Mouse (Mus musculus) right cerebral cortex, postnatal 14 days (tissue): ENCODE data around the gene Tanc1.

Source experiments
- DNase-seq: peaks from one replicate; pipeline ENCODE4 v3.0.0; 2022

Tanc1 gene

DNA sequence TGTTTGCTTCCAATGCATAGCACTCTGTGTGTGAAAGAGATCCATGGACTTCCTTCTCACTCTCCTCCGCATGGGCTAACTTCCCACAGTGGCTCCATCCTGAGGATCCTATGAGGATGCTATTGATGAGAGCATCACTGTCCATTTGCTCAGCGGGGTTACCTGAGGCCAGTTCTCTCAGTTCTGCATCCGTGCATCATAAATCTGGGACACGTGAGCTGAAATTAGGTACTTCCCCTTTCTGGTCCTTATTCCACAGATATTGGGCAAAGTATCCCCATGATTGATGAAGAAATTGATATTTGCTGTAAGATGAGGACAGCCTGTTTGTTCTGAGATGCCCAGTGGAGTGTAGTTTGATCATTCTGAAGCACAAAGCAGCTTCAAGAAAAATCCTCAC, 156.1 kb downstream of the Tanc1 start:
- DNase-seq = no peak

GRCm38 (mm10) chr2:59768661-59769384, 157.0 kb downstream of the Tanc1 start:
- no peak for DNase-seq

DNA sequence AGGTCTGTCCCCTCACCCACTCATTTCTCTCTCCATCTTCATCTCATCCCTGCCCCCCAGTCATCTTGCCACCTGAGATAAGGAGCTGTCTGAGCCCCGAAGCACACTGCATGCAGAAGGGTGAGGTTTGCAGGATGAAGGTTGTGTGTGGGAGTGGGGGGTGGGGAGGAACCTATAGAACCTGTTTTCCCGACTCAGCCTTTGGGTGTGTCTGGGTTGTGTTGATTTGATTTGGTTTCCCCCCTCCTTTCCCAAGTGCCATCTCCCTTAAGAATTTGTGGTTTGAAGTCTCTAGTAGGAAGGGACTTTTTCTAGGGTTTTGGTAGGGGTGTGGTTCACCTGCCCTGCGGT, 157.5 kb downstream of the Tanc1 start:
- DNase-seq = no peak

- no peak for DNase-seq
These were observed 159.9 kb downstream of the Tanc1 start for GRCm38 (mm10) chr2:59771708-59772107.

GRCm38 (mm10) chr2:59772261-59772683, 160.4 kb downstream of the Tanc1 start:
- DNase-seq = no peak

DNA sequence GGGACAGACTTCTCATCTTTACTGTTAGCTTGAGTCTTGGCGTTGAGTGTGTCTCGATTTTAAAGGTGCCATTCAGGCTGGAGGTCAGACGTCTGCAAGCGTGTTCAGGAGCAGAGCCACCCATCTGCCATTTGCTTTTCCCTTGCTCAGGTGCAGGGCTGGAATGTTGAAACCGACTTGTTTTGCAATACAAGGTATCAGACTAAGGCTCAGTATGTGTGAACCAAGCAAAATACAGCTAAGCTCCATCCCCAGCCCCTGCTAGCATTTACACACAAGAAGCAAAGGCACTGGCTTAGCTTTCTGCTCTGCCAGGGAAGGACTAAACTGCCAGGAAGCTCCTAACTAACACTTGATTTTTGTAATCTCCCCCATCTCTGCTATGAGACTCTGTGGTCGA, 162.5 kb downstream of the Tanc1 start:
- no peak for DNase-seq

DNA sequence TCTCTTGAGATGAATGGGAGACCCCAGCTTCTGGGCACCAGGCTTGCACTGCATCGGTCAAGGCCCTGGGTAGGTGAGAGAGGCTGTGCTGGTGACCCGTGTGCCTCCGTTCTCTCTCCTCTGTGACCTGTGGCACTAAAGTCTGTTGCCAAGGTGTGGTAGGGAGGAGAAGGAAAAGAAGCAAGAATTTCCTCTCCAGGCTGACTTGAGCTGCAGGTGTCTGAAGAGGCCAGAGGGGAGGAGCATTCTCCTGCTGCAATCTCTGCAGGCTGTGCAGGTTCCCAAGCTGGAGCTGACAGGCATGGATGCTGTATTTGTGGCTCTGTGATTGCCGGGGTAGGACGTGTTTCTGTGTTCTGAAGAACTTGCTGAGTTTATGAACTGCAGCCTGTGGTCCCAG, 163.3 kb downstream of the Tanc1 start:
- no peak for DNase-seq

DNA sequence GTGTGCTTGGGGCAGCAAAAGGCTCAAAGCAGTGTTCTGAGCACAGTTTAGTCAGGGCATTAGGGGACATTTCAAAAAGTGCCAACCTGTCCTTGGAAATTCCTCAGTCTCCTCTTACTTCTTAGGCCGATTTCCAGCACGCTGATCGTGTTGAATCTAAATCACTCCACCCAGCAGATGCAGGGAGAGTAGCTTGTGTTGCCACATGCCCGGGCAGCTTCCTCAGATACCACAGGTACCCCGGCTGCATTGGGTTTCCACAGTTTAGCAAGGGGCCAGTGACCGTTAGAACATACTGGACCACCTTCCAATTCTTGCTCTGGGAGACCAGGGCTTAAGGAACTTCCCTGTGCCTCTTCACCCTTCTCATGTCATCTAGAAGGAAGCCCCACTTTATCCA, 164.0 kb downstream of the Tanc1 start:
- DNase-seq = no peak

DNA sequence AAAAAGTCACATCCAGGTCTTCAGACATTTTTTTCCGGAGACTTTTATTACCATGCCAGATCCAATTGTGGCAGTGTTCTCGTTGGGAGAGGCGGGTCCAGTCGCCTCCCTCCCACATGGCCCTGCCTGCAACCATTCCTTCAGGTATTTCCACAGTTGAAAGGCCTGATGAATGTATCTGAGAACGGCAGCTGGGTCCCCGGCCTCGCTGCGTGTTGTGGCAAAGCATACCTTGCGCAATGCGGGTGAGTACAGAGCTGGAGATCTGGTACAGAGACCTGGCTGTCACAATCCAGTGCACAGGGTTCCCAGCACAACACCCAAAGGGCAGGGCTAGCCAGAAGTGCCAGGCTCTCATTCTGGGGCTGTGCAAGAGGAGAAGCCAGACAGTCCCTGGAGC, 167.5 kb downstream of the Tanc1 start:
- DNase-seq = no peak

DNA sequence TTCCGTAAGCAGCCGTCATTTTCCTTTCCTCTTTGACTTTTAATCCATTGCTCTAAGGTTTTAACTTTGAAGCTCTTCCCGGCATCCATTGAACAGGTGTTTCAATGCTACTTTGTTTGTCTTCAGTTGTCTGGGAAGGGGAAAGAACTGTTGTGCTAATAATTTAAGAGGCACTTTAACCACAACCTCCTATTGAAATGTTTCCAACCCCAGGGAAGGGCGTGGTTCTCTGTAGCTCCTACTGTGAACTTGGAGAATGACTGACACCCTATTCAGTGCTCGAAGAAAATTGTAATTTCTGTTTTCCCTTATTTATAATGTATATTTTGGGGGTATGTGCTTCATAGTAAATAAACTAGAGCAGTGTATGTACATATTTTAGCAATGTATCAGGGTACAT, 168.4 kb downstream of the Tanc1 start:
- DNase-seq = no peak

DNA sequence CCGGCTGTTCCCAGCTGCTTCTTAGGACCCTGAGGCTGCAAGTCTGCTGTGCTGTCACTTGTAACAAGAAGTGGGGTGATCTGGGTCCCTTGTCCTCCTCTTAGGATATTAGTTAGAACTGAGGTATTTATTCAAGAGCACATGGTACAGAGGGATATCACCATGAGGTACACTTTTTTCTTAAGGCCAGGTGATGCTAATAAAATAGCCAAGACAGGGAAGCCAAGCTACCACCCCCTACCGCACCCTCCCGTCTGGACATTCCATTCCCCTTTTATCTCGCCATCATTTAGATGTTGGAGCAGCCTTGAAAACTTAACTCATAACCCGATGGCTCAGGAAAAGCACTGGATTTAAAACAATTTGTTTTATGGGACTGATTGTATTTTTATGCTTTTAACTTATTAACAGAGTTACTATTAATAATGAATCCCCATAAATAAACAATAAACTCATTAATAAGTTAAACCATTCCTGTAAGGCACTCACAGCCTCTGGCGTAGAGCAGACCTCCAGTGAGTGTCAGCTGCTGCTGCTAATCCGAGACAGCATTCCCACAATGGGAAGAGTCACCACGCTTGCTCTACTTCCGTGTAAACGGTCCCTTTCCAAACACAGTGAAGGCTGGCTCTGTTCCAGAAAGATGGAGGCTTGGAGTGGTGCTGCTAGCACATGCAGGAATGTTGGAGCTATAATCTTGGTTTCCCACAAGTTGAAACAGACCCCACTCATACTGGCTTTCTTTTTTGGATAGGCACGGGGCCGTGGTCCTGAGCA, 171.4 kb downstream of the Tanc1 start:
- DNase-seq = no peak

DNA sequence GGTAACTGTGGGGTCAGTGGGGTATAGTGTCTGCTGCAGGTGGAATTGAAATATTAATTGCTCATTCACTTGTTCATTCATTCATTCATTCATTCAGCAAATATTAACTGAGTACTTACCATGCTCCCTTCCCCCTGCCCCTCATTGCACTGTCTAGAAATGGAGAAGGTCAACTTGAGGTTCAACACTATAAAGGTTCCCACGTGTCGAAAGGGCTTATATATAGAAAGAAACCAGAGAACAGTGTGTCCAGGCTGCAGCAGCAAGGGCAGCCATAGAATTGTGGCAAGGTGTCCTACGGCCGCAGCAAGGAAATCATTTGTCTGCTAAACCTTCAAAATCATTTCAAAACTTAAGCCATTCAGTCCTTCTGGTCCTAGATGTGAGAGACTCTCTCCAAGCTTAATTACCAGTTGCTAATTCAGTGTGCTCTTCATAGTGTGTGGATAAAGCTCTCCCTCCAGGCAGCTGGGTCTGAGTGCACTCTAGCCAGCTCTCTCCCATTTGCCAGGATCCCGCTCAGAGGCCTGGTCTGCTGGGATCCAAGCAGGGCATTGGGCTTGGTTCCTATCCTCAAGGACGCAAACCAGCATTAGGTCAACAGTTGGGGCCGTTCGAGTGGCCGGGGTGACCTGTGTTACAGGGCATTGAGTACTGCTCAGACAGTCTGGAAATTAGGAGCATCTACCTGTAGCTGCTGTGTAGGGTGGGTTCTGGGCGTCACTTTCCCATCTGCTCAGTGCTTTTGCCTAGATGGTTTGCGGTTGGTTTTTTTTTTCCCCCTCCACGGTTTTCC, 172.2 kb downstream of the Tanc1 start:
- DNase-seq = no peak

GRCm38 (mm10) chr2:59784628-59784883, 172.7 kb downstream of the Tanc1 start:
- DNase-seq = no peak

- DNase-seq = no peak
These were observed 173.8 kb downstream of the Tanc1 start for GRCm38 (mm10) chr2:59785597-59785996.

- DNase-seq = no peak
These were observed 177.1 kb downstream of the Tanc1 start for GRCm38 (mm10) chr2:59788704-59789500.

- no peak for DNase-seq
These were observed 179.8 kb downstream of the Tanc1 start for GRCm38 (mm10) chr2:59791596-59791995.

- DNase-seq = no peak
These were observed 181.5 kb downstream of the Tanc1 start for GRCm38 (mm10) chr2:59793337-59793736.

DNA sequence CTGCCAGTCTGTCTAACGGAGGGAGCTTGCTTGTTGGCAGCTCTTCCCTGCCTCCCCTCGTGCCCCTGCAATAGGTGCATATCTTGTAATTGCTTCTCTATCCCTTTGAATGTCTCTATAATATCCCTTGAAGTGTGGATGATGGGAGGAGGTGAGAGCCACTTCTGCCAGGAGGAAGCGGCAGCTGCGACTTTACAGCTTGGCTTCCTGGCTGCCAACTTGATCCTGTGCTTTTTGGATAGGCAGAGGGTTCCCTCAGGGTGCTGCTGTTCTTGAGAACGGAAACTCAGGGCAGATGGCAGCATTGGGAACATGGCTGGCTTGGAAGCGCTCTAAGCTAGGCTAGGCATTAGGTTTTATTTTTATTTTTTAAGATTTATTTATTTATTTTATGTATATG, 183.0 kb downstream of the Tanc1 start:
- DNase-seq = no peak

- DNase-seq = no peak
These were observed 187.2 kb downstream of the Tanc1 start for GRCm38 (mm10) chr2:59798934-59799532.

DNA sequence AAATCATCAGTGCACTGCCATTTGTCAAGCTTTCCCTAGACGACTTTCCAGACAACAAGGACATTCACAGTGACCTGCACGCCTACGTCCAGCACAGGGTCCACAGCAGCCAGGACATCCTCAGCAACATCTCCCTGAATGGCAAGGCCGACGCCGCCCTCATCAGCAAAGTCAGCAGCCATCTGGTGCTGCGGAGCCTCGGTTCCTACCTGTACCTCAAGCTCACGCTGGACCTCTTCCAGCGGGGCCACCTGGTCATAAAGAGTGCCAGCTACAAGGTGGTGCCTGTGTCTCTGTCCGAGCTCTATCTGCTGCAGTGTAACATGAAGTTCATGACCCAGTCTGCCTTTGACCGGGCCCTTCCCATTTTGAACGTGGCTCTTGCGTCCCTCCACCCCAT, 187.7 kb downstream of the Tanc1 start:
- no peak for DNase-seq

- DNase-seq = no peak
These were observed 188.8 kb downstream of the Tanc1 start for GRCm38 (mm10) chr2:59800481-59801266.
